Mouse (Mus musculus) kidney, postnatal 4 days (tissue): ENCODE measurements around the gene Tdgf1.
A peak's percentile ranks its signal among the peaks of the same experiment; 100 is the strongest.

Experiments used
- DNase-seq, 2 experiments: peaks; one replicate each; pipeline ENCODE4 v3.0.0; 2021; ENCODE audit warnings: mixed read lengths in 2 of 2

Gene Tdgf1

GRCm38 (mm10) chr9:110909371-110909967, 36.5 kb downstream of the Tdgf1 start:
- no peak for DNase-seq

GRCm38 (mm10) chr9:110908631-110909016, 37.3 kb downstream of the Tdgf1 start:
- DNase-seq = no peak

GRCm38 (mm10) chr9:110907838-110908630, 37.9 kb downstream of the Tdgf1 start:
- DNase-seq = no peak

- DNase-seq = no peak
Observed at GRCm38 (mm10) chr9:110907201-110907837, 38.6 kb downstream of the Tdgf1 start.

GRCm38 (mm10) chr9:110902271-110902670, 43.7 kb downstream of the Tdgf1 start:
- no peak for DNase-seq

GRCm38 (mm10) chr9:110901204-110901603, 44.8 kb downstream of the Tdgf1 start:
- DNase-seq = no peak

GRCm38 (mm10) chr9:110899451-110900008, 46.4 kb downstream of the Tdgf1 start:
- DNase-seq = no peak

GRCm38 (mm10) chr9:110896595-110896994, 49.4 kb downstream of the Tdgf1 start:
- peak in 1 of 2 experiments; percentile 57 for DNase-seq

- no peak for DNase-seq
Observed at GRCm38 (mm10) chr9:110895994-110896393, 50.0 kb downstream of the Tdgf1 start.

- DNase-seq = peak in 1 of 2 experiments; percentile 51
Observed at GRCm38 (mm10) chr9:110895507-110895906, 50.5 kb downstream of the Tdgf1 start.

GRCm38 (mm10) chr9:110893429-110893828, 52.5 kb downstream of the Tdgf1 start:
- DNase-seq = no peak

GRCm38 (mm10) chr9:110892552-110892951, 53.4 kb downstream of the Tdgf1 start:
- DNase-seq = no peak

- DNase-seq = peak in 1 of 2 experiments; percentile 46
Observed at GRCm38 (mm10) chr9:110891077-110891828, 54.7 kb downstream of the Tdgf1 start.

GRCm38 (mm10) chr9:110890026-110890783, 55.8 kb downstream of the Tdgf1 start:
- peak in 1 of 2 experiments; percentile 57 for DNase-seq
